18 mouse cellular contexts compared by ENCODE assay signal in the genomic region with DNA sequence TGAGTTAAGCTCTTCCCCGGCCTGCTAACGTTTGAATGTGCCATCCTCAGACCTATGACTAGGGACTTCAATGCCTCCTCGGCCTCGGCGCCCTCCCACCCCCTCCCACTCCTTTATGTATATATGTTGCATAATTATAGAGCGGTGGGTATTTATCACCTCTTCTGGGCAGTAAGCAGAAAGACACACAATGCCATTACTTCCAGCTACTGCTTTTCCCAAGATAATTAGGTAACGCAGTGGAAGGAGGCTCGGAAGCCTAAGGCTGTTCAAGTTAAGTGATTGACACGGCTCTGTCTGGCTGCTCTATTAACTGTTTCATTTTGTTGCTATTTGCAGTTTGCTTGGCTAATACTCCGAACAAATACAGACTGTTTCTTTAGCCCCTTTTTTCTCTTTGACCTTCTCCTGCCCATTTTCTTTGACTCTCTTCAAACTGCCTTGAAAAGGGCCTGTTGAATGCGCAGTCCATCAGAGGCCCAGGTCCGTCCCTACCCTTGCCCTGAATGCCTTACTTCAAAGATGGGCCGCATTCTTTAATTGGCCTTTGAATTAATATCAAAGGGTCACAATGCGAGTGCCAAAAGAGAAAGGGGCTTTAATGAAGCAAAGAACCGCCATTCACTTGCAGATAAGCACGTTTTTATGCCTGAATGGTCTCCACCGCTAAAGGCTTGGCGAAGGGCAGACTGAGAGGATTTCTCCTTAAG. TPM values are rescaled to one million over a fixed set of nuclear protein-coding genes. Genes with fewer than 3 reads are reported as not detected.
DNase-seq lines count a peak whose midpoint lies in the region; ATAC-seq lines count a peak whose summit lies in the region.
"Had no signal": no experiment of that assay in that cellular context is flagged by ENCODE, and none has a peak within 500 bp of the region (broad histone marks: within the 10 kb centered on the region; RNA-seq: fewer than 3 reads in every experiment).

No protein-coding gene starts in this region.

- WGBS in forebrain, embryonic 12.5 days, result 5% methylated on average over 18 of the region's 18 CpGs
- WGBS in hindbrain, embryonic 15.5 days, result 21% methylated on average over 18 of the region's 18 CpGs
- 5% methylated on average over 18 of the region's 18 CpGs for WGBS in neural tube, embryonic 13.5 days

- no peak overlapping the region for H3K4me3 ChIP-seq in forebrain, embryonic 12.5 days (replicated peaks)
- H3K4me3 ChIP-seq in hindbrain, embryonic 15.5 days, result no peak overlapping the region
- no peak overlapping the region for H3K4me3 ChIP-seq in neural tube, embryonic 13.5 days
- H3K4me3 ChIP-seq: heart, adult 2 months; layer of hippocampus, adult 2 months had no signal

- peak; percentile 93 for ATAC-seq in forebrain, embryonic 12.5 days (ENCODE audit: low FRiP score)
- ATAC-seq in hindbrain, embryonic 15.5 days (ENCODE audit: low FRiP score, low read depth), result peak; percentile 47; the same call in 1 of the 2 replicates
- ATAC-seq in neural tube, embryonic 13.5 days (ENCODE audit: low read depth), result peak; percentile 87
- ATAC-seq: Patski had no signal

- DNase-seq in embryo, embryonic 9.5 days (ENCODE audit: extremely low spot score), result peak; percentile 69
- no peak for DNase-seq in natural killer cell, adult 2 months (ENCODE audit: low spot score in 2 of 2)
- no peak for DNase-seq in adrenal gland, adult 2 months
- DNase-seq in layer of hippocampus, adult 9-11 months, result no peak
- DNase-seq: adrenal gland, postnatal 36 days; cerebellum, adult 2 months; heart, adult 2 months; heart, postnatal 4 days; kidney, adult 9 months had no signal

- no peak overlapping the region for H3K27ac ChIP-seq in forebrain, embryonic 12.5 days
- no peak overlapping the region for H3K27ac ChIP-seq in hindbrain, embryonic 15.5 days (replicated peaks)
- H3K27ac ChIP-seq in neural tube, embryonic 13.5 days (replicated peaks), result no peak overlapping the region
- H3K27ac ChIP-seq: heart, adult 2 months; layer of hippocampus, adult 2 months had no signal

- no peaks in the 10 kb centered on the region for H3K9me3 ChIP-seq in forebrain, embryonic 12.5 days
- H3K9me3 ChIP-seq in hindbrain, embryonic 15.5 days, result no peaks in the 10 kb centered on the region
- H3K9me3 ChIP-seq in neural tube, embryonic 13.5 days, result no peaks in the 10 kb centered on the region

- peaks cover 93% of the 10 kb centered on the region for H3K27me3 ChIP-seq in forebrain, embryonic 12.5 days
- peaks cover 63% of the 10 kb centered on the region for H3K27me3 ChIP-seq in hindbrain, embryonic 15.5 days
- peaks cover 89% of the 10 kb centered on the region for H3K27me3 ChIP-seq in neural tube, embryonic 13.5 days
- H3K27me3 ChIP-seq: CH12.LX had no signal

- H3K36me3 ChIP-seq in forebrain, embryonic 12.5 days (replicated peaks), result no peaks in the 10 kb centered on the region
- H3K36me3 ChIP-seq in hindbrain, embryonic 15.5 days, result no peaks in the 10 kb centered on the region
- no peaks in the 10 kb centered on the region for H3K36me3 ChIP-seq in neural tube, embryonic 13.5 days

- no peak overlapping the region for H3K9ac ChIP-seq in forebrain, embryonic 12.5 days
- H3K9ac ChIP-seq in hindbrain, embryonic 15.5 days, result no peak overlapping the region
- H3K9ac ChIP-seq in neural tube, embryonic 13.5 days, result no peak overlapping the region

- no peak overlapping the region; the same call in 1 of the 2 replicates for H3K4me2 ChIP-seq in forebrain, embryonic 12.5 days
- H3K4me2 ChIP-seq in hindbrain, embryonic 15.5 days, result peak overlapping the region; percentile 14; the same call in 1 of the 2 replicates
- H3K4me2 ChIP-seq in neural tube, embryonic 13.5 days, result peak overlapping the region; percentile 15

- peaks cover 49% of the 10 kb centered on the region for H3K4me1 ChIP-seq in forebrain, embryonic 12.5 days
- H3K4me1 ChIP-seq in hindbrain, embryonic 15.5 days (replicated peaks), result peaks cover 7% of the 10 kb centered on the region; the same call in 1 of the 2 replicates
- H3K4me1 ChIP-seq in neural tube, embryonic 13.5 days (replicated peaks), result peaks cover 77% of the 10 kb centered on the region

RNA-seq across cellular contexts. Expression of gene Pax3, which starts 29.2 kb away (rescaled TPM):
- 3.3 and 3.6 TPM in 2 replicates for polyA plus RNA-seq in forebrain, embryonic 12.5 days (2016; fragmentation: Nextera tagmentation; extraction: Ambion mirVana)
- polyA plus RNA-seq in hindbrain, embryonic 15.5 days (2015; fragmentation: Nextera tagmentation; extraction: Ambion mirVana), result 14.0 and 16.3 TPM in 2 replicates
- polyA plus RNA-seq in neural tube, embryonic 13.5 days (2015; fragmentation: Nextera tagmentation; extraction: Ambion mirVana), result 12.9 and 17.0 TPM in 2 replicates
- total RNA-seq in adrenal gland, adult 2 months (2021), result not detected
- polyA plus RNA-seq in adrenal gland, adult 2 months (2012; rRNA removed), result not detected in 2 replicates
- total RNA-seq: adrenal gland, postnatal 36 days; heart, adult 2 months; layer of hippocampus, adult 2 months; left cerebral cortex, postnatal 10 days; liver, adult 2 months had no signal
- polyA plus RNA-seq: liver, adult 2 months; lung, embryonic 16.5 days had no signal
